Mouse (Mus musculus) CH12.LX (cell line): ENCODE measurements around the gene Cacybp. TPM values are rescaled to one million over a fixed set of nuclear protein-coding genes. Genes with fewer than 3 reads are reported as not detected.

Experiments used
- DNase-seq: peaks from one replicate; pipeline ENCODE4 v3.0.0-alpha.2; 2013; ENCODE audit errors: extremely low read depth
- H3K27ac ChIP-seq: 2 replicates; pipeline ENCODE4 v1.5.1; 2012; ENCODE audit warnings: low read depth, mild to moderate bottlenecking, control low read depth, moderate library complexity; ENCODE audit not compliant: insufficient read depth
- H3K27me3 ChIP-seq: replicated peaks from 2 replicates; pipeline ENCODE3; 2012; ENCODE audit warnings: inconsistent platforms
- H3K36me3 ChIP-seq, 2 experiments: replicated peaks in 1 of 2; 2 replicates each; pipeline versions ENCODE3 to v1.6.1; 2012; ENCODE audit warnings: inconsistent platforms in 1 of 2, low read length in 1 of 2, mild to moderate bottlenecking in 1 of 2, mixed read lengths in 1 of 2, moderate library complexity in 1 of 2; ENCODE audit not compliant: control insufficient read depth in 1 of 2, insufficient read depth in 1 of 2
- H3K4me1 ChIP-seq, 2 experiments: 2 replicates each; pipeline ENCODE4 v1.6.1; 2012; ENCODE audit warnings: inconsistent platforms in 1 of 2, moderate library complexity in 1 of 2; ENCODE audit not compliant: insufficient read depth in 2 of 2, control insufficient read depth in 1 of 2
- H3K4me2 ChIP-seq: 2 replicates; pipeline ENCODE4 v1.6.1; 2012; ENCODE audit warnings: low read depth, mild to moderate bottlenecking, control low read depth; ENCODE audit not compliant: poor library complexity, insufficient read depth, severe bottlenecking
- H3K4me3 ChIP-seq, 3 experiments: fragments of 150-350 bp in 1 of 3; sonication (generic) in 1 of 3; replicated peaks in 1 of 3; 2 replicates each; pipeline versions ENCODE3 to v1.5.1; 2011 to 2012; ENCODE audit warnings: low read depth in 2 of 3, low read length in 2 of 3, mild to moderate bottlenecking in 2 of 3, moderate library complexity in 2 of 3, control low read depth in 1 of 3, improper control_type of control experiment in 1 of 3, inconsistent platforms in 1 of 3, mixed read lengths in 1 of 3; ENCODE audit not compliant: poor library complexity in 1 of 3
- H3K79me2 ChIP-seq: replicated peaks from 2 replicates; pipeline ENCODE4 v1.6.1; 2012; ENCODE audit warnings: mild to moderate bottlenecking, moderate library complexity; ENCODE audit not compliant: control insufficient read depth, poor library complexity, insufficient read depth, severe bottlenecking; ENCODE audit errors: extremely low read depth
- H3K9ac ChIP-seq: 2 replicates; pipeline ENCODE4 v1.6.1; 2012; ENCODE audit warnings: low read depth, mild to moderate bottlenecking, control low read depth, moderate library complexity; ENCODE audit not compliant: insufficient read depth
- H3K9me3 ChIP-seq: replicated peaks from 2 replicates; pipeline ENCODE3; 2012; ENCODE audit warnings: low read length, inconsistent platforms, mixed read lengths
- BHLHE40 ChIP-seq: IDR thresholded peaks from 2 replicates; pipeline ENCODE4 v1.6.1; 2011; ENCODE audit warnings: mild to moderate bottlenecking, low read depth, low read length, improper control_type of control experiment
- CHD2 ChIP-seq: IDR thresholded peaks from 2 replicates; pipeline ENCODE4 v1.6.1; 2011; ENCODE audit warnings: low read length, improper control_type of control experiment
- CTCF ChIP-seq, 2 experiments: IDR thresholded peaks in 1 of 2; conservative IDR thresholded peaks in 1 of 2; 2 replicates each; pipeline ENCODE4 v1.5.1; 2011 to 2012; ENCODE audit warnings: low read depth in 2 of 2, low read length in 2 of 2, improper control_type of control experiment in 1 of 2, inconsistent platforms in 1 of 2, mild to moderate bottlenecking in 1 of 2, moderate library complexity in 1 of 2
- E2F4 ChIP-seq: IDR thresholded peaks from 2 replicates; pipeline ENCODE4 v1.6.1; 2011; ENCODE audit warnings: low read depth, low read length, improper control_type of control experiment; ENCODE audit not compliant: insufficient replicate concordance
- ETS1 ChIP-seq: conservative IDR thresholded peaks from 2 replicates; pipeline ENCODE4 v1.6.1; 2012; ENCODE audit warnings: low read depth, mild to moderate bottlenecking, inconsistent platforms, low read length, improper control_type of control experiment, moderate library complexity
- IRF4 ChIP-seq: IDR thresholded peaks from 2 replicates; pipeline ENCODE4 v1.6.1; 2014; ENCODE audit warnings: low read depth, mild to moderate bottlenecking, inconsistent platforms, low read length, improper control_type of control experiment
- JUND ChIP-seq: conservative IDR thresholded peaks from 2 replicates; pipeline ENCODE4 v1.6.1; 2011; ENCODE audit warnings: low read depth, low read length, improper control_type of control experiment
- MAZ ChIP-seq: IDR thresholded peaks from 2 replicates; pipeline ENCODE4 v1.6.1; 2012; ENCODE audit warnings: low read depth, mild to moderate bottlenecking, inconsistent platforms, low read length, improper control_type of control experiment, moderate library complexity
- MXI1 ChIP-seq: IDR thresholded peaks from 2 replicates; pipeline ENCODE4 v1.6.1; 2011; ENCODE audit warnings: mild to moderate bottlenecking, low read depth, low read length, improper control_type of control experiment
- NELFE ChIP-seq: IDR thresholded peaks from 2 replicates; pipeline ENCODE4 v1.6.1; 2011; ENCODE audit warnings: low read depth, low read length, improper control_type of control experiment
- NRF1 ChIP-seq: IDR thresholded peaks from 2 replicates; pipeline ENCODE4 v1.6.1; 2014; ENCODE audit warnings: low read depth, mild to moderate bottlenecking, inconsistent platforms, low read length, improper control_type of control experiment, moderate library complexity
- PAX5 ChIP-seq: IDR thresholded peaks from 2 replicates; pipeline ENCODE4 v1.6.1; 2012; ENCODE audit warnings: low read length, inconsistent platforms, mixed read lengths
- POLR2A ChIP-seq: IDR thresholded peaks from 2 replicates; pipeline ENCODE4 v1.6.1; 2011; ENCODE audit warnings: low read depth, mild to moderate bottlenecking, improper control_type of control experiment, low read length
- POLR2AphosphoS2 ChIP-seq: IDR thresholded peaks from 2 replicates; pipeline ENCODE4 v1.6.1; 2011; ENCODE audit warnings: low read depth, low read length, improper control_type of control experiment
- RAD21 ChIP-seq: IDR thresholded peaks from 2 replicates; pipeline ENCODE4 v1.6.1; 2011; ENCODE audit warnings: low read depth, mild to moderate bottlenecking, low read length, improper control_type of control experiment, moderate library complexity
- SMC3 ChIP-seq: IDR thresholded peaks from 2 replicates; pipeline ENCODE4 v1.6.1; 2011; ENCODE audit warnings: low read depth, low read length, improper control_type of control experiment
- TCF12 ChIP-seq: IDR thresholded peaks from 2 replicates; pipeline ENCODE4 v1.6.1; 2014; ENCODE audit warnings: low read depth, mild to moderate bottlenecking, inconsistent platforms, low read length, improper control_type of control experiment
- UBTF ChIP-seq: IDR thresholded peaks from 2 replicates; pipeline ENCODE4 v1.6.1; 2012; ENCODE audit warnings: low read depth, mild to moderate bottlenecking, inconsistent platforms, low read length, improper control_type of control experiment, moderate library complexity
- USF2 ChIP-seq: conservative IDR thresholded peaks from 2 replicates; pipeline ENCODE4 v1.6.1; 2011; ENCODE audit warnings: low read depth, low read length, improper control_type of control experiment
- ZMIZ1 ChIP-seq: IDR thresholded peaks from 2 replicates; pipeline ENCODE4 v1.6.1; 2012; ENCODE audit warnings: low read depth, mild to moderate bottlenecking, inconsistent platforms, low read length, improper control_type of control experiment
- ZNF384 ChIP-seq: IDR thresholded peaks from 2 replicates; pipeline ENCODE4 v1.6.1; 2012; ENCODE audit warnings: low read depth, low read length, improper control_type of control experiment, inconsistent platforms
- dilution Hi-C: fragments of 300-500 bp; cut with MboI; formaldehyde crosslinking; loops from 2 replicates; pipeline ENCODE4 v1.14.3; 2020; ENCODE audit warnings: low sequenced_read_pairs; ENCODE audit not compliant: extremely low pct_unique_long_range_greater_than_20kb, extremely low pct_ligation_motif_present
- in situ Hi-C: fragments of 300-500 bp; cut with MboI; formaldehyde crosslinking; loops from 3 replicates; pipeline ENCODE4 v1.14.3; 2019; ENCODE audit warnings: low sequenced_read_pairs, low pct_ligation_motif_present, low pct_unique_long_range_greater_than_20kb, mixed read lengths
- polyA plus RNA-seq: library from polyadenylated mRNA; unstranded; fragments of >175 nt; gene quantifications from 2 replicates; pipeline ENCODE4 v1.2.1, GENCODE M21; 2012; ENCODE audit warnings: low read depth; ENCODE audit not compliant: insufficient read length
- total RNA-seq, 2 experiments: library from RNA; depleted of rRNA; stranded (reverse); fragments of 300-350 nt in 1 of 2; fragments of >200 nt in 1 of 2; gene quantifications; 2 replicates each; pipeline ENCODE4 v1.2.3; 2012 to 2014

Cacybp gene
- total and polyA plus RNA-seq, 3 experiments = 130 to 390 (median 357) TPM

DNA sequence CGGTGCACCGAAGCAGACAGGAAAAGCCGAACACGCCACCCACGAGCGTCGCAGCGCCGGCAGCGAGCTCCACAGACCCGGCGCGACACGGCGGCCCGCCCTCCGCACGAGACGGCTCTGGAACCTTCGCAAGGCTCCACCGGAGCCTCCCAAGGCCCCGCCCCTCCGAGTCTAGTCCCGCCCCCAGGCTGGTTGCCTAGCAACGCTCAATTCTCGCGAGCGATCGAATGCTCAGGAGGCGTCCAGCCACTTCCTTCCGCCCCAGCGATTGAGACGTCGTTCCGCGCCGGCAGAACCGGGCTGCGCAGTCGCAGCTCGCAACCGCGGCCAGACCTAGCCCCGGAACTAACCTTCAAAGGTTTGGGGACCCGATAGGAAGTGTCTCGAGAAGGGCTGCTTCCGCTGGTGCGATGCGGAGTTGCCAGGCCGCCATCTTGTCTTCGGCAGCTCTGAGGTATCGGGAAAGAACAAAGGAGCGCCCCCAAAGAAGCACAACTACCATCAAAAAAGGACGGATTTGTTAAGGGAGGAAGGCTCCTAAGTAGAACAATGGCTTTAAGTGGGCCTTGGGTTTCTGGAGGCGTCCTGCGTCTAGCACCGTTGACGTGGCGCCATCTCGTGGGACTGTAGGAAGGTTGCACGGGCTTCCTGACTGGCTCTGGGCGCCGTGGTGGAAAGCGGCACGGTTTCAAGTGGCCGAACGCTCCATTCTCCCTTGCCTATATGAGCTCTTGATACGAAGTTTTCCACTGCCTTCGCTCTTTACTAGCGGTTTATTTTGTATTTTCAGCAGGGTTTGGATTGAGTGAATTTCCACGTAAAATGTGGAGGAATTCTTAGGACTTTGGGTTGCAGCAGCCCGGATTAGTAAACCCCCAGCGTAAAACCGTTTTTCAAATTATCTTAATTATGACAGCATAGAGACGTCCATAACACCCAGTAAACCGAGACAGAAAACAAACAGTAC lies at the start of gene Cacybp (continued):
- peak; percentile 25 for TF ChIP-seq RAD21
- 0 out of 2 replicates have a peak, but pooled peaks have one; percentile 21 for TF ChIP-seq MAZ

GRCm38 (mm10) chr1:160262415-160262814 lies 49.7 kb upstream of the Cacybp start:
- no peak overlapping the region for H3K27ac ChIP-seq
- in situ Hi-C loops (no loop called here), dilution Hi-C loops (no loop called here)
- no peaks in the 10 kb centered on the region for H3K9me3 ChIP-seq
- DNase-seq = no peak
- peaks cover 0 to 11% of the 10 kb centered on the region in 2 experiments for H3K36me3 ChIP-seq
- H3K27me3 ChIP-seq = no peaks in the 10 kb centered on the region
- H3K4me3 ChIP-seq = no peak overlapping the region
- H3K9ac ChIP-seq = no peak overlapping the region
- TF ChIP-seq SMC3 (no peak), NRF1 (no peak), UBTF (no peak), MAZ (no peak), POLR2A (no peak), NELFE (no peak), E2F4 (no peak), PAX5 (no peak), CTCF (conservative IDR thresholded peaks at IDR 0.05 in 1 of 2, IDR thresholded peaks at IDR 0.05 in 1 of 2; ENCODE audit: low read depth in 2 of 2, low read length in 2 of 2) (no peak), ZNF384 (no peak), BHLHE40 (no peak), CHD2 (no peak), MXI1 (no peak), USF2 (no peak), ZMIZ1 (no peak), IRF4 (no peak), TCF12 (no peak), ETS1 (no peak), JUND (no peak), POLR2AphosphoS2 (no peak)
- TF ChIP-seq, all 38 proteins: peak for 0
- Histone ChIP-seq H3K4me2 (no peak overlapping the region), H3K4me1 (no peaks in the 10 kb centered on the region; a peak in 1 of 4 replicates), H3K79me2 (no peaks in the 10 kb centered on the region)
